Mouse (Mus musculus): ENCODE measurements around the gene Tmem37. TPM values are rescaled to one million over a fixed set of nuclear protein-coding genes. Genes with fewer than 3 reads are reported as not detected.

Gene Tmem37
- total and polyA plus RNA-seq, 3 experiments: 9.8 to 22.6 (median 22.4) TPM

DNA sequence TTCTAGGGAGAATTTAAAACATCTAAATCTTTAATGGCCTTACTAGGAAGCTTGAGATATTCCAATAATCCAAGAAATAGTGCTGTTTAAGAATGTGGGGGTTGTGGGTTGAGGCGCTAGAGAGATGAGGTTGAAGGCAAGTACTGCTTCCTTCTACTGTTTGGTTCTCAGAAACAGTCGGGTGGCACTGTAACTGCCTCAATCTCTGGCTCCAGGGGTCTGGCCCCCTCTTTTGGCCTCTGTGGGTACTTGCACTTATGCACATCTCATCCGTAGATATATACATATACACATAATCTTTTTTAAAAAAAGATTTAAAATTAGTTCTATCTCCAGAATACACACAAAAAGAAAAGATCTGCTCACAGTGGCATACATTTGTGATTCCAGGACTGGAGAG lies 55.0 kb downstream of the Tmem37 start:
- no peak for DNase-seq

Other genes starting within 250 kb of the Tmem37 start
- 10 to 100 TPM; 25.6 to 40.8 TPM for gene Ptpn4, start 236.5 kb downstream of the Tmem37 start, total RNA-seq (2021)
- gene Ptpn4, start 236.5 kb downstream of the Tmem37 start, polyA plus RNA-seq (2012; rRNA removed): 4.9 and 9.2 TPM in 2 replicates
- 10 to 100 TPM in 1 of 2 experiments, 1 to 10 TPM in 1; 6.1 to 10.9 TPM for gene Tmem177, start 160.9 kb downstream of the Tmem37 start, total RNA-seq (2021)
- gene Tmem177, start 160.9 kb downstream of the Tmem37 start, polyA plus RNA-seq (2012; rRNA removed): 3.4 and 4.1 TPM in 2 replicates
- under 1 TPM; 0.24 to 0.37 TPM for gene Cfap221, start 76.8 kb downstream of the Tmem37 start, total RNA-seq (2021)
- 0.04 and 0.08 TPM in 2 replicates for gene Cfap221, start 76.8 kb downstream of the Tmem37 start, polyA plus RNA-seq (2012; rRNA removed)
- gene Sctr, start 67.2 kb downstream of the Tmem37 start, total RNA-seq (2021): 10 to 100 TPM; 10.8 to 18.9 TPM
- 10.0 and 21.1 TPM in 2 replicates for gene Sctr, start 67.2 kb downstream of the Tmem37 start, polyA plus RNA-seq (2012; rRNA removed)
- 1,000 to 10,000 TPM; 1,195 to 1,389 TPM for gene Dbi, start 47.0 kb upstream of the Tmem37 start, total RNA-seq (2021)
- 375 and 512 TPM in 2 replicates for gene Dbi, start 47.0 kb upstream of the Tmem37 start, polyA plus RNA-seq (2012; rRNA removed)
- 10 to 100 TPM; 11.7 to 12.2 TPM for gene 3110009E18Rik, start 47.1 kb upstream of the Tmem37 start, total RNA-seq (2021)
- 0.59 and 0.68 TPM in 2 replicates for gene 3110009E18Rik, start 47.1 kb upstream of the Tmem37 start, polyA plus RNA-seq (2012; rRNA removed)
- 10 to 100 TPM; 34.5 to 38.1 TPM for gene Steap3, start 198.6 kb upstream of the Tmem37 start, total RNA-seq (2021)
- gene Steap3, start 198.6 kb upstream of the Tmem37 start, polyA plus RNA-seq (2012; rRNA removed): 62.3 and 76.9 TPM in 2 replicates

Measured in adrenal gland, adult 2 months (tissue).